Mouse (Mus musculus): ENCODE results near the gene Meaf6.

DNA sequence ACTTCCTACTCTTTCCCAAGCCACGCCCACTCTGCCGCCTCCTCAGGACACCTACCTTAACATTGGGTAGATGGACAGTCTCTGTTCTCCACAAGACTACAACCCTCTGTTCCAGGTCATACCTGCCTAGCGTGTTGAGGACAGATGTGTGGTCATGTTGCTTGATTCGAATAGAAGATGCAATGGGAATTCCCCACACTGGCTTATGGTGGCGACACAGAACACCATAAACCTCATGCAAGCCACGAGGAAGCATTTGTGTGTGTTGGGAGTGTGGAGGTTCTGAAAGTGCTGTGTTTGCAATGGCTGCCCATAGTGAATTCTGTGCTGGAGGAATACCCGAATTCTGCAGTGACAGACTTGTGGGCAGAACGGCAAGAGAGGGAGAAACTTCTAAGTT is 21.1 kb upstream of the Meaf6 start:
- TF ChIP-seq CTCF (IDR thresholded peaks at IDR 0.05) (no peak), EP300 (IDR thresholded peaks at IDR 0.05) (no peak)
